Mouse (Mus musculus) adrenal gland, postnatal 0 days (tissue): Measurements from ENCODE around the gene Tnp2. TPM values are rescaled to one million over a fixed set of nuclear protein-coding genes. Genes with fewer than 3 reads are reported as not detected.

Experiments used
- polyA plus RNA-seq: library from polyadenylated mRNA; unstranded; fragments of >200 nt; fragmentation: Nextera tagmentation; extraction: Ambion mirVana; gene quantifications from 2 replicates; pipeline ENCODE4 v1.2.1, GENCODE M21; 2015

The Tnp2 gene
- not detected in 2 replicates for polyA plus RNA-seq

GRCm38 (mm10) chr16:10788271-10788670 is at the start of gene Tnp2:
Tnp2 (minus strand) TSS chr16:10788660.

DNA sequence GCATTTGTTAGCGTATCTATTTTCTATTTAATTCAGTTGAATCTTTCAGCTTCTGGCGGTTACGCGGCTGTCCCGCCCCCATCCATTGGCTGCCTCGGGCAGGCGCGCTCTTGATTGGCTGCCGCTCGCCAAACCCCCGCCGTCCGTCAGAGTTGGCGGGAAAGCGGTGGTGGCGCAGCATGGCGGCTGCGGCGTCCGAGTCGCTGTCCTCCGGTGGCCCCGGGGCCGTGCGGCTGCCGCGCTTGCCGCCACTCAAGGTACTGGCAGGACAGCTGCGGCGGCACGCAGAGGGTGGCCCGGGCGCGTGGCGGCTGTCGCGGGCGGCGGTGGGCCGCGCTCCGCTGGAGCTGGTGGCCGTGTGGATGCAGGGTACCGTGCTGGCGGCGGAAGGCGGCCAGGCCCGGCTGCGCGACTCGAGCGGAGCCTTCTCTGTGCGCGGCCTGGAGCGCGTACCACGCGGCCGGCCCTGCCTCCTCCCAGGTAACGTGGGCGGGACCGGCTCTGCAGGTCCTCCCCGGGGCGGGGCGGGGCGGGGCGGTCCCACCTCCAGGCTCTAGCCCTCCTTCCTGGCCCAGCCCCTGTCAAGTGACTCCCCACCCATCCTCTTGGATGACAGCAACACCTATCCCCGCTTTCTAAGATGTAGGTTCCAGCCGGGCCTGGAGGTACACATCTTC is 46.6 kb upstream of the Tnp2 start, which contains the start of gene Rmi2:
Gene Rmi2, plus strand, starts transcription at position 149 of the 677 bp plus-strand sequence.

GRCm38 (mm10) chr16:10812865-10813371 is 24.5 kb upstream of the Tnp2 start, which contains the start of gene Gm11172:
Gm11172 (plus strand) TSS chr16:10812915.

GRCm38 (mm10) chr16:10805789-10806527 is 17.5 kb upstream of the Tnp2 start, which contains the start of gene Prm1:
Prm1 (minus strand) TSS chr16:10805839.

GRCm38 (mm10) chr16:10796034-10796433 is 7.6 kb upstream of the Tnp2 start, which contains the start of gene Prm2:
Prm2 (minus strand) TSS chr16:10796134.

DNA sequence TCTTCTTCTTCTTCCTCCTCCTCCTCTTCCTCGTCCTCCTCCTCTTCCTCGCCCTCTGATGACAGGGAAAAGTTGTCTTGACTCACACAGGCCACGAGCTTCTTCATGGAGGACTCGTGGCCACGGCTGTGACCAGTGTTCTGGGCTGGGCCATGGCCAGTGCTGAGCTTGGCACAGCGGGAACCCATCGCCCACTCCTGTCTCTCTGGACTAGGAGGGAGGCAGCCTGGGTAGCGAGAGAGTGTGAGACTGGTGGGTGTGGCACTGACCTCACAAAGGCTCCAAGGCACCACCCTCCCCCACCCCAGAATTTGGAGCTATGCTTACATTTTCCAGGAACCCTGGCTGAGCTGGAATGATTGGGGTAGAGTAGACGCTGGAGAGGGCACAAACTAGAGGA is 2.2 kb upstream of the Tnp2 start, which contains the start of gene Prm3:
Gene Prm3, minus strand, starts transcription at position 213 of the 400 bp plus-strand sequence.

DNA sequence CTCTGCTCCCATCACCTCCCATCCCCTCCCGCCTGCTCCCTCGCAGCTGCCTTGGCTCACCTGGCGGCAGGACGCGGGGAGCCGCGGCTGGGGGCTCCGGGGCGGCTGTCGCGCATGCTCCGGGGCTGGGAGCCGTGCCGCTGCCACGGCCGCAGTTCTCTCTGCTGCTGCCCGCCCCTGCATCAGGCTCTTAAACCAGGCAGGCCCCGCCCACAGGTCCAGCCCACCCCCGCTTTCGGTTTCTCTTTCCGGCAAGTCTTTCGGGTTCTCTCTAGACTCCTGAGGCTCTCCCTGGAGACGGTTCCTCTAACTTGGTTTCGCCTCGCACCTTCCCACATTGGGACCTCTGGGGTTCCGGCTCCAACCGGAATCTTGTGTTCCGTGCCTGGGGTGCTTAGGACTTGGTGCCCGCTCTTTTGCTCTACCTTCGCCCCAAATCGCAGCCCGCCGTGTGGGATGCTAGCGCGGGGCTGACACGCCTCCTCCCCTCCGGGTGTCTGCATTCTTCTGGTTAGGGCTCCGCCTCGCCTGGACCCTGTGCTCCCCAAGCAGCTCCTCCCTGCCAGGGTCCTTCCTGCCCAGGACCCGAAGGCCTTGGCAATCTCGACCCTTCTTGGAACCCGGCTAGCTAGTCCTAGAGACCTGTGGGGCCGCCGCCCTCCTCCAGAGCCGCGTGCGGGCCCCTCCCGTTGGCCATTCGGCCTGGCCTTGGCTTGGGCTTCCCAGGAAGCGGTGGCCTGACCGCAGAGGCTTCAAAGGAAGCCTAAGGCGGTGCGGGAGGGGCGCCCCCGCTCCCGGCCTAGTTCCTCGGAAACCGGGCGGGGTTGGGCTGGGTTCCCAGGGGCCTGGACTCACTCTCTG is 2.9 kb downstream of the Tnp2 start, which contains the start of gene Socs1:
Gene Socs1, minus strand, starts transcription at position 166 of the 861 bp plus-strand sequence.

Other genes starting within 250 kb of the Tnp2 start
- 20.1 and 20.2 TPM in 2 replicates for gene Dexi, start 245.6 kb downstream of the Tnp2 start, polyA plus RNA-seq
- 22.8 and 33.5 TPM in 2 replicates for gene Clec16a, start 243.3 kb downstream of the Tnp2 start, polyA plus RNA-seq
- gene Socs1, start 3.1 kb downstream of the Tnp2 start, polyA plus RNA-seq: 7.5 and 8.8 TPM in 2 replicates
- not detected in 2 replicates for gene Prm3, start 2.3 kb upstream of the Tnp2 start, polyA plus RNA-seq
- gene Prm2, start 7.5 kb upstream of the Tnp2 start, polyA plus RNA-seq: not detected in 2 replicates
- gene Prm1, start 17.2 kb upstream of the Tnp2 start, polyA plus RNA-seq: not detected in 2 replicates
- not detected in 2 replicates for gene Gm11172, start 24.3 kb upstream of the Tnp2 start, polyA plus RNA-seq
- gene Rmi2, start 46.4 kb upstream of the Tnp2 start, polyA plus RNA-seq: 1.5 and 1.6 TPM in 2 replicates